Mouse (Mus musculus): ENCODE results near the gene Hnrnph1. TPM values are rescaled to one million over a fixed set of nuclear protein-coding genes. Genes with fewer than 3 reads are reported as not detected.
"Not testable (repeated sequence)": the region's sequence is repeated elsewhere in the genome, so short reads cannot be mapped to it uniquely, and the experiment has no call there.

The Hnrnph1 gene
- polyA plus RNA-seq, 1 experiment: 65.0 TPM

DNA sequence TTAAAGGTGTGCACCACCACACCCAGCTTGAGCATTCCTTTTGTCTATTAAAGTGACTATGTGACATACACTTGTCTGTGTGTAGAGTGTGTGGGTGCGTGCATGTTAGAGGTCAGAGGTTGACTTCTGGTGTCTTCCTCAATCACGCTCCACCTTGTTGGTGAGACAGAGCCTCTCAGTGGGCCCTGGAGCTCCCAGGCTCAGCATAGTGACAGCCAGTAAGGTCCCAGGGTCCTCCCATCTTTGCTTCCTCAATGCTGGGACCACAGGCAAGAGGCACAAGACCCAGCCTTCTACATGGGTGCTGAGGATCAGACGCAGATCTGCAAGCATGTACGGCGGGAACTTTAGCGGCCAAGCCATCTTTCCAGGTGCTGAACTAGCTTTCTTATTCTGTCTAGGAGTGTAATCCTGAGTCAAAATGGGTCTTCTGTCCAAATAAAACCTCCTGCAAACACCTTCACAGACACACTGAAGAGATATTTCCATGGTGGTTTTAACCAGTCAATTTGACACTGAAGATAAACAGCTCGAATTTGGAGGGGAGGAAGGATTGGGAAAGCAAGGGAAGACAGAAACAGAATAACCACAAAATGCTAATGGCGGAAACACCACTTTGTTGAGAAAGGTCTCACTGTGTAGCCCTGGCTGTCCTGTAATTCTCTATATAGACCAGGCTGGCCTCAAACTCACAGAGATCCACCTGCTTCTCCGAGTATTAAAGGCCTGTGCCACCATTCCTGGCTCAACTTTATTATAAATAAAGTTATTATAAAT, 30.3 kb upstream of the Hnrnph1 start:
- Histone ChIP-seq H3K27me3 (replicated peaks; ENCODE audit: control insufficient read depth, insufficient read depth, low read length) (no peaks in the 10 kb centered on the region), H3K36me3 (ENCODE audit: control insufficient read depth, insufficient read depth, low read length) (no peaks in the 10 kb centered on the region), H3K27ac (ENCODE audit: insufficient read depth, low read depth, low read length) (no peak overlapping the region), H3K4me3 (ENCODE audit: insufficient read depth, low read depth, low read length) (no peak overlapping the region), H3K4me1 (ENCODE audit: control insufficient read depth, insufficient read depth, low read length) (no peaks in the 10 kb centered on the region)
- no peak for DNase-seq
- TF ChIP-seq CTCF (conservative IDR thresholded peaks at IDR 0.05; ENCODE audit: insufficient read depth, insufficient read length, low read depth, low read length) (no peak), POLR2A (IDR thresholded peaks at IDR 0.05; ENCODE audit: low read depth, low read length) (no peak)
- WGBS: 88% methylated on average over 9 of the region's 9 CpGs

GRCm38 (mm10) chr11:50352177-50352576, 24.6 kb upstream of the Hnrnph1 start:
- no peak overlapping the region for H3K4me3 ChIP-seq (ENCODE audit: insufficient read depth, low read depth, low read length)
- H3K27me3 ChIP-seq (replicated peaks; ENCODE audit: control insufficient read depth, insufficient read depth, low read length): no peaks in the 10 kb centered on the region
- no peaks in the 10 kb centered on the region for H3K36me3 ChIP-seq (ENCODE audit: control insufficient read depth, insufficient read depth, low read length)
- WGBS: 67% methylated on average over 2 of the region's 2 CpGs
- no peak for DNase-seq
- TF ChIP-seq POLR2A (IDR thresholded peaks at IDR 0.05; ENCODE audit: low read depth, low read length) (no peak), CTCF (conservative IDR thresholded peaks at IDR 0.05; ENCODE audit: insufficient read depth, insufficient read length, low read depth, low read length) (no peak)
- no peak overlapping the region for H3K27ac ChIP-seq (ENCODE audit: insufficient read depth, low read depth, low read length)
- peaks cover 18% of the 10 kb centered on the region for H3K4me1 ChIP-seq (ENCODE audit: control insufficient read depth, insufficient read depth, low read length)

DNA sequence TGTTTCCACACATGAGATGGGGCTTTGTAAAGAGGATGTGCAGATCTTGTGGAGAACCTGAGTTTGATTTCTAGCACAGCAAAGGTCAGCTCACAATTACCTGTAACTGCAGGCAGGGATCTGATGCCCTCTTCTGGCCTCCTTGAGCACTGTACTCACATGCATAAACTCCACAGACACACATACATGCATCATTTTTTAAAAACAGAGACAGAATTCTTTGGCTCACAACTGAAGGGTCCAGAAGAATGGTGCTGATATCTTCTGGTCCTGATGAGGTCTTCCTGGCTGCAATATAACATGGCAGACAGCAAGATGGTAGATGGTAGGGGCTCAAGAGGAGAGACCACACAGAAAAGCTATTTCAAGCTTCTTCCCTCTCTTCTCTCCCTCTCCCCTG, 22.6 kb upstream of the Hnrnph1 start, which contains the start of gene Cby3:
Gene Cby3, plus strand, starts transcription at position 301 of the 400 bp plus-strand sequence.
- peak within 1 kb of the TSS; percentile 93 for H3K27ac ChIP-seq (ENCODE audit: insufficient read depth, low read depth, low read length)
- TF ChIP-seq CTCF (conservative IDR thresholded peaks at IDR 0.05; ENCODE audit: insufficient read depth, insufficient read length, low read depth, low read length): peak; percentile 31
- TF ChIP-seq POLR2A (IDR thresholded peaks at IDR 0.05; ENCODE audit: low read depth, low read length): no peak
- peaks cover 21% of the 10 kb centered on the region for H3K4me1 ChIP-seq (ENCODE audit: control insufficient read depth, insufficient read depth, low read length)
- DNase-seq: no peak
- H3K36me3 ChIP-seq (ENCODE audit: control insufficient read depth, insufficient read depth, low read length): no peaks in the 10 kb centered on the region
- no peak within 1 kb of the TSS for H3K4me3 ChIP-seq (ENCODE audit: insufficient read depth, low read depth, low read length)
- H3K27me3 ChIP-seq (replicated peaks; ENCODE audit: control insufficient read depth, insufficient read depth, low read length): no peaks in the 10 kb centered on the region

DNA sequence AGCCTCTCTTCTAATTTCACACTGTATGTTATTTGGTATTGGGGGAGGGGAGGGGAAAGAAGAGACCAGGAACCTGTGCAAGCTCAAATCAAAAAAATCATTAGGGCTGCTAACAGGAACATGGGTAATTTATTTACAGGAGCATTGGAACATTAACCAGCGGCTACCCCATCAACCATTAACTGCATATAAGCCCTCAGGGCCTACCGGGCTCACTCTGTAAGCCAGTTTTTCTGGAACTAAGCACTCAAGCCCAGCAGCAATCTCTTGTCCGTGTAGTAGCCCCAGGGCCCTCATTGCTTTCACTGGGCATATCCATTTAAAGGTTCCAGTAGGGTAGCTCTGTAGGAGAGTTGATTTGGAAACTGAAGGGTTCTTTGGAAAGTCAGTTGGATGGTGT, 21.9 kb upstream of the Hnrnph1 start:
- H3K4me3 ChIP-seq (ENCODE audit: insufficient read depth, low read depth, low read length): no peak overlapping the region
- peak overlapping the region; percentile 93 for H3K27ac ChIP-seq (ENCODE audit: insufficient read depth, low read depth, low read length)
- DNase-seq: peak; percentile 95
- WGBS: 27% methylated on average over 3 of the region's 3 CpGs
- no peaks in the 10 kb centered on the region for H3K36me3 ChIP-seq (ENCODE audit: control insufficient read depth, insufficient read depth, low read length)
- no peaks in the 10 kb centered on the region for H3K27me3 ChIP-seq (replicated peaks; ENCODE audit: control insufficient read depth, insufficient read depth, low read length)
- H3K4me1 ChIP-seq (ENCODE audit: control insufficient read depth, insufficient read depth, low read length): peaks cover 21% of the 10 kb centered on the region
- TF ChIP-seq CTCF (conservative IDR thresholded peaks at IDR 0.05; ENCODE audit: insufficient read depth, insufficient read length, low read depth, low read length): no peak
- TF ChIP-seq POLR2A (IDR thresholded peaks at IDR 0.05; ENCODE audit: low read depth, low read length): no peak

DNA sequence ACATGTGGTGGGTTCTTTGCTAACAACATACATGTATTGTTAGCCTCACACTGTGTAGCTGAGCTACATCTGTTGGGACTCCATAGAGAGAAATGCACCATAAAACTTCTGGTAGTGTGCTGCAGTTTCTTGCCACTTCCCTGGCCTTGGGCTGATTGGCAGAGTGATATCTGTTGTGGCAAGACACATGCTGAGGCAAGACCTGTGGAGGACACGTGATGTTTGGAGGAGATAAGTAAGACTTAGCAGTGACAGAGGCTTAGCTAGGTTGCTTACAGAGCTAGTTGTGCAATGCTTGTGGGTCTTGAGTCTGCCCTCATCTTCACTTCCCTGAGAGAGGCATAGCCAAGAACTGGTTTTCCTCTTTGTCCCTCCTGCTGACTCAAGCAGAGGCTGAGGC, 21.4 kb upstream of the Hnrnph1 start:
- no peaks in the 10 kb centered on the region for H3K36me3 ChIP-seq (ENCODE audit: control insufficient read depth, insufficient read depth, low read length)
- peak overlapping the region; percentile 93 for H3K27ac ChIP-seq (ENCODE audit: insufficient read depth, low read depth, low read length)
- TF ChIP-seq POLR2A (IDR thresholded peaks at IDR 0.05; ENCODE audit: low read depth, low read length) (no peak), CTCF (conservative IDR thresholded peaks at IDR 0.05; ENCODE audit: insufficient read depth, insufficient read length, low read depth, low read length) (no peak)
- no peak overlapping the region for H3K4me3 ChIP-seq (ENCODE audit: insufficient read depth, low read depth, low read length)
- peak; percentile 42 for DNase-seq
- WGBS: 41% methylated on average over 1 of the region's 1 CpGs
- H3K4me1 ChIP-seq (ENCODE audit: control insufficient read depth, insufficient read depth, low read length): peaks cover 21% of the 10 kb centered on the region
- no peaks in the 10 kb centered on the region for H3K27me3 ChIP-seq (replicated peaks; ENCODE audit: control insufficient read depth, insufficient read depth, low read length)

DNA sequence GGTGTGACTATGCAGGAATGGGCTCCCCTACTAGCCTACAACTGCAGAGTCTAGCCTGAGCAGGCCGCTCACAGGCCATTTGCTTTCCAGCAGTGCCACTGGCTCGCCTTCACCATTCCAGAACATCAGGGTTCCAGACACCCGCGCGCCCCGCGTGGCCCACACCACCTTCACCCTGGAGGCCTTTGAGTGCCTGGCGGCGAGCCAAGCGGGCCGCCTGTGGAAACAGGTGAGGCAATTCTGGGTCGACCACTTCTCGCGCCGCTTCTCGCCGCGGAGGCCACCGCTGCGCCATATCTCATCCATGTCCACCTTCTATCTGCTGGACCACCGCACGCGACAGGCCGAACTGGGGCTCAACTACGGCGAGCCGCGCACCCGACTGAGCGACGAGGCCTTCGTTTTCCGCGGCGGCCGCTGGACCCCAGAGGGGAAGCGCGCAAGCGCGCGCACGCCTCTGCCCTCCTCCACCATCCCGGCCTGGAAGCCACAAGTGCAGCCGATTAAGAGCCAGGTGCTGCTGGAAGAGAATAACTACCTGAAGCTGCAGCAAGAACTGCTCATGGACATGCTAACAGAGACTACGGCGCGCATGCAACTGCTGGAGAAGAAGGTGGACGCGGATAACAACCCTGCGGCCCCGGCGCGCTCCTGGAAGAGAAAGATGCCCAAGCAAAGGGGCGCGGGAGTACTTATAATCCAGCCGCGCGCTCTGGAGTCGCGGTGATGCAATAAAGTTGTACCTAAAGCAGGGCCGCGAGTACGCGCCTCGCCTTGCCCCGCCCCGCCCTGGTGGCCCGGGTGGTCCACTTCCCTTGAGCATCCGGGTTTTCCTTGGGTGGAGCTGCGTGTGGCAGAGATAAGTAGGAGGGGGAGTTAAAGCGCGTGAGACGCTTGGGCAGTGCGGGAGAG, 17.6 kb upstream of the Hnrnph1 start:
- 4% methylated on average over 74 of the region's 74 CpGs for WGBS
- Histone ChIP-seq H3K4me1 (ENCODE audit: control insufficient read depth, insufficient read depth, low read length) (peaks cover 16% of the 10 kb centered on the region), H3K4me3 (ENCODE audit: insufficient read depth, low read depth, low read length) (peak overlapping the region; percentile 83), H3K27ac (ENCODE audit: insufficient read depth, low read depth, low read length) (peak overlapping the region; percentile 6; the same call in 1 of the 2 replicates), H3K27me3 (replicated peaks; ENCODE audit: control insufficient read depth, insufficient read depth, low read length) (no peaks in the 10 kb centered on the region), H3K36me3 (ENCODE audit: control insufficient read depth, insufficient read depth, low read length) (no peaks in the 10 kb centered on the region)
- peak; percentile 54 for DNase-seq
- TF ChIP-seq CTCF (conservative IDR thresholded peaks at IDR 0.05; ENCODE audit: insufficient read depth, insufficient read length, low read depth, low read length): no peak
- no peak for TF ChIP-seq POLR2A (IDR thresholded peaks at IDR 0.05; ENCODE audit: low read depth, low read length)

DNA sequence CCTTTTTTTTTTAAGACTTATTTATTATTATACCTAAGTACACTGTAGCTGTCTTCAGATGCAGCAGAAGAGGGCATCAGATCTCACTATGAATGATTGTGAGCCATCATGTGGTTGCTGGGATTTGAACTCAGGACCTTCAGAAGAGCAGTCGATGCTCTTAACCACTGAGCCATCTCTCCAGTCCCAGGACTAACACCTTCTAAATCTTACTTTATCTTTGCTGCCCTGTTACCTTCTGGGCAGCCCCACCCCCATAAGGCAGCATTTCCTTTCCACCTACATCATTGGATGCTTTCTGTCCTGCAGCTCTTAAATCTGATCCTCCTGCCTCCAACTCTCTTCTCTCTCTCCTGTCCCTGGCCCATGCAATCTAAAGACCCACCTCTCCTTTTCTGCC, 15.5 kb upstream of the Hnrnph1 start:
- H3K27me3 ChIP-seq (replicated peaks; ENCODE audit: control insufficient read depth, insufficient read depth, low read length); DNase-seq; H3K4me3 ChIP-seq (ENCODE audit: insufficient read depth, low read depth, low read length); H3K36me3 ChIP-seq (ENCODE audit: control insufficient read depth, insufficient read depth, low read length); H3K4me1 ChIP-seq (ENCODE audit: control insufficient read depth, insufficient read depth, low read length); H3K27ac ChIP-seq (ENCODE audit: insufficient read depth, low read depth, low read length): not testable (repeated sequence)
- WGBS: 90% methylated on average over 1 of the region's 1 CpGs

Measured in kidney, adult 2 months (tissue).